Mouse (Mus musculus) ovary, postnatal 36 days (tissue): Measurements from ENCODE around the gene Slc6a9.

ENCODE experiments used
- DNase-seq: peaks from one replicate; pipeline ENCODE4 v3.0.0; 2022; ENCODE audit warnings: low spot score, mixed read lengths

The Slc6a9 gene

GRCm38 (mm10) chr4:117834457-117834844, at the start of gene Slc6a9:
TSS of gene Slc6a9 (plus strand) at chr4:117834506.
- no peak for DNase-seq

GRCm38 (mm10) chr4:117786963-117787362, 47.3 kb upstream of the Slc6a9 start:
- DNase-seq = no peak

- DNase-seq = peak; percentile 47
These were observed 46.0 kb upstream of the Slc6a9 start for GRCm38 (mm10) chr4:117788308-117788707.

GRCm38 (mm10) chr4:117799904-117800303, 34.4 kb upstream of the Slc6a9 start:
- DNase-seq = no peak

GRCm38 (mm10) chr4:117806992-117807391, 27.3 kb upstream of the Slc6a9 start:
- no peak for DNase-seq

GRCm38 (mm10) chr4:117810933-117811332, 23.4 kb upstream of the Slc6a9 start:
- DNase-seq = no peak

- DNase-seq = peak; percentile 20
These were observed 20.6 kb upstream of the Slc6a9 start for GRCm38 (mm10) chr4:117813591-117814192.

- DNase-seq = peak; percentile 42
These were observed 20.0 kb upstream of the Slc6a9 start for GRCm38 (mm10) chr4:117814333-117814732.

- no peak for DNase-seq
These were observed 17.5 kb upstream of the Slc6a9 start for GRCm38 (mm10) chr4:117816776-117817175.

- DNase-seq = no peak
These were observed 16.3 kb upstream of the Slc6a9 start for GRCm38 (mm10) chr4:117818032-117818431.

GRCm38 (mm10) chr4:117828572-117829145, 5.6 kb upstream of the Slc6a9 start:
- DNase-seq = no peak

GRCm38 (mm10) chr4:117829260-117830123, 4.8 kb upstream of the Slc6a9 start:
- peak; percentile 67 for DNase-seq

GRCm38 (mm10) chr4:117830124-117830551, 4.2 kb upstream of the Slc6a9 start:
- DNase-seq = peak; percentile 74

GRCm38 (mm10) chr4:117830801-117831200, 3.5 kb upstream of the Slc6a9 start:
- no peak for DNase-seq

GRCm38 (mm10) chr4:117831499-117831898, 2.8 kb upstream of the Slc6a9 start:
- no peak for DNase-seq

- no peak for DNase-seq
These were observed 2.2 kb upstream of the Slc6a9 start for GRCm38 (mm10) chr4:117831920-117832691.

- peak; percentile 78 for DNase-seq
These were observed 682 bp downstream of the Slc6a9 start for GRCm38 (mm10) chr4:117834845-117835530.

GRCm38 (mm10) chr4:117835531-117836111, 1.3 kb downstream of the Slc6a9 start:
- peak; percentile 64 for DNase-seq

- DNase-seq = peak; percentile 89
These were observed 2.0 kb downstream of the Slc6a9 start for GRCm38 (mm10) chr4:117836204-117836767.

GRCm38 (mm10) chr4:117837271-117837670, 3.0 kb downstream of the Slc6a9 start:
- DNase-seq = no peak

GRCm38 (mm10) chr4:117839366-117839765, 5.1 kb downstream of the Slc6a9 start:
- no peak for DNase-seq
